In the genomic region with DNA sequence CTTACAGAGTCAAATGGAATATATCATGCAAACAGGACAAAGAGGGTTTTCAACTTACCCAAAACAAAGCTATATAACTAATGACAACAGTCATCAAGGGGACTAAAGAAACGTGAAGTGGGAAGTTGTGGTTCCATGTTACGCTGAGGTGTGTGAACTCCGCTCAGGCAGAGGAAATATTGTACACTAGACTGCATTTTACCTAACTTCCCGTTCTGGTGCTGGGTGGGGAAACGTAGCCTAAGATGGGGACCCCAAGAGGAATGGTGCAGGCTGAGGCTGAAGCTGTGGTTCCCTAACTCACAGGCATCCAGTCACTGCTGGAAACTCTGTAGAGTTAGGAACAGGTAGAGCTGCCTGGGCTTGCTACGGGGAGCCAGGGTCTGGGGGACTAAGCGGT, we compare ENCODE assay signal across 27 mouse cellular contexts. TPM values are rescaled to one million over a fixed set of nuclear protein-coding genes. Genes with fewer than 3 reads are reported as not detected.
DNase-seq lines count a peak whose midpoint lies in the region; ATAC-seq lines count a peak whose summit lies in the region.
"Had no signal": no experiment of that assay in that cellular context is flagged by ENCODE, and none has a peak within 500 bp of the region (broad histone marks: within the 10 kb centered on the region; RNA-seq: fewer than 3 reads in every experiment).

No protein-coding gene starts in this region.

- no peaks in the 10 kb centered on the region for H3K27me3 ChIP-seq in splenic B cell, adult 2 months (ENCODE audit: control insufficient read depth, insufficient read depth, low read length, poor library complexity, severe bottlenecking)
- H3K27me3 ChIP-seq: CH12.LX; embryonic facial prominence, embryonic 13.5 days; embryonic facial prominence, embryonic 15.5 days; forebrain, embryonic 12.5 days; Patski had no signal

- ATAC-seq in hematopoietic stem cell, adult 5-6 weeks (replicated peaks in 1 of 2; ENCODE audit: insufficient read depth in 1 of 2, low FRiP score in 2 of 2, low TSS enrichment in 1 of 2, low read depth in 1 of 2, poor library complexity in 2 of 2, severe bottlenecking in 2 of 2), result peak; percentile 76 to 77
- ATAC-seq: activated CD4-positive, CD25-positive, alpha-beta regulatory T cell, adult 4 months; CD4-positive, CD25-positive, alpha-beta regulatory T cell, adult 4 months; forebrain, embryonic 14.5 days; forebrain, embryonic 16.5 days; Patski had no signal

- no peaks in the 10 kb centered on the region for H3K36me3 ChIP-seq in splenic B cell, adult 2 months (ENCODE audit: control insufficient read depth, insufficient read depth, low read length, poor library complexity, severe bottlenecking)
- H3K36me3 ChIP-seq: embryonic facial prominence, embryonic 13.5 days; embryonic facial prominence, embryonic 15.5 days; forebrain, embryonic 10.5 days; forebrain, embryonic 12.5 days; G1E had no signal

- intact Hi-C loops in heart, postnatal 10 days (cut with DNase I), result no loop called here

- DNase-seq in heart, adult 11 months, result peak; percentile 57
- DNase-seq in heart, postnatal 10 days, result no peak
- peak; percentile 19 for DNase-seq in splenic B cell, adult 2 months (ENCODE audit: low read depth, low spot score)
- no peak for DNase-seq in urinary bladder, postnatal 25 days (ENCODE audit: low spot score)
- no peak for DNase-seq in right cerebral cortex, adult 18-20 months
- DNase-seq: adrenal gland, adult 8-10 months; adrenal gland, postnatal 14 days; adrenal gland, postnatal 36 days; B cell, adult 2 months; cerebellum, adult 11-12 months; cerebellum, adult 2 months; cerebellum, adult 9-10 months; cerebellum, postnatal 10 days; cerebellum, postnatal 25 days; embryo, embryonic 11 days had no signal

RNA-seq across cellular contexts. Expression of a gene that starts 59.3 kb away (rescaled TPM):
- under 1 TPM; 0.02 to 0.10 TPM for total RNA-seq in heart, postnatal 10 days (2021)
- not detected in 2 replicates for total RNA-seq in hematopoietic stem cell, adult 5-6 weeks (2017)

Comparison
In these comparisons a context has a peak if more than half of its experiments do, and no peak if none do; other contexts are left out.
1. DNase-seq: peak in heart, adult 11 months (single experiment) and splenic B cell, adult 2 months (single experiment); none in heart, postnatal 10 days (0 of 2), urinary bladder, postnatal 25 days (single experiment) and right cerebral cortex, adult 18-20 months (single experiment).